Mouse (Mus musculus): ENCODE results near the gene Cphx2. TPM values are rescaled to one million over a fixed set of nuclear protein-coding genes. Genes with fewer than 3 reads are reported as not detected.
"Not testable (repeated sequence)": the region's sequence is repeated elsewhere in the genome, so short reads cannot be mapped to it uniquely, and the experiment has no call there.

Gene Cphx2
- total RNA-seq (2021): not detected
- long read RNA-seq, experiment 1: 0 reads
- long read RNA-seq, experiment 2: 0 reads

DNA sequence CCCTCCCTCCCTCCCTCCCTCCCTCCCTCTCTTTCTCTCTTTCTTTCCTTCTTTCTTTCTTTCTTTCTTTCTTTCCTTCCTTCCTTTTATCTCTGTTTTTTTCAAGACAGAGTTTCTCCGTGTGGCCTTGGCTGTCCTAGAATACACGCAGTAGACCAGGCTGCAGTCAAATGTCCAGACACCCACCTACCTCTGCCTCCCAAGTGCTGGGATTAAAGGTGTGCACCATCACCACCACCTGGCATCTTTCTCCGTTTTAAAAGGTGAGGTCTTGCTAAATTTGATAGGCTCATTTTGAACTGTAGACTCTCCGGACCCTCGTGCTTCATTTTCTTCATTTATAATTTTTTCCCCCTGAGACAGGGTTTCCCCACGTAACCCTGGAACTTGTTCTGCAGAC, at the start of gene Cphx2:
TSS of gene Cphx2 (plus strand) at position 301 of the 400 bp plus-strand sequence.
- not testable (repeated sequence) for DNase-seq (ENCODE audit: low spot score in 2 of 2)

DNA sequence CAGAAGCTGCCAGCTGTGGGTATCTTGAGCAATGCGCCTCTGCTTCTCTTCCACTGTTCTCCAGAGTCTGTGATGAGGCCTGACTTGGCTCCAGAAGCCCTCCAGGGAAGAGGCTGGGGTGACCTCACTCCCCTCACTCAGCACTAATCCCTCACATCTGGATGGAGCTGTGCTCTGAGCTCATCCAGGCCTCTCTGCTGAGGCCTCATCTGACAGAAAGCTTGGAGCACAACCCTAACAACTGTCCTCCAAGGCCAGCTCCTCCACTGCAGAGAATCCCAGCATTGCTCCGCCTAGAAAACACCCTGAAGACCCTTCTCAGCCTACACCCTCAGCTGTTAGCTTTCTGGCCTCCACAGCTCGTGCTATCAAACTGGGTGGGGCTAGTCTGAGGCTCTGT, 47.0 kb upstream of the Cphx2 start:
- DNase-seq (ENCODE audit: low spot score in 2 of 2): not testable (repeated sequence)

DNA sequence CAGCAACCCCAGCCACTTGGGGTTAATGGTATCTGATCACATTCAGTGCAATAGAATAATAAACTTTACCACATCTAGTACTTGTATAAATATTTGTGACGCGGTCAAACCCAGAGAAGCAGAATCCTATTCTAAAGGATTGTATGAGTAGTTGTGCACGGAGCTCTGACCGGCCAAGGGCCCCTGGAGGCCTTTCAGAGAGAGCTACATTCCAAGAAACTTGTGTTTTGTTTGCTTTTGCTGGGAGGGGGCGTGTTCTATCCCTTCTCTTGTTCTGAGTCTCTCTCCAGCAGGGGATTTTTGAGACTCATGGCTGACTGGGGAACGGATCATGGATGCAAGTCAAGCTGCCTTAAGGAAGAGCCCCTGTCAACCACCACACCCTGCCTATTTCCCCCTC, 45.9 kb upstream of the Cphx2 start:
- not testable (repeated sequence) for DNase-seq (ENCODE audit: low spot score in 2 of 2)

DNA sequence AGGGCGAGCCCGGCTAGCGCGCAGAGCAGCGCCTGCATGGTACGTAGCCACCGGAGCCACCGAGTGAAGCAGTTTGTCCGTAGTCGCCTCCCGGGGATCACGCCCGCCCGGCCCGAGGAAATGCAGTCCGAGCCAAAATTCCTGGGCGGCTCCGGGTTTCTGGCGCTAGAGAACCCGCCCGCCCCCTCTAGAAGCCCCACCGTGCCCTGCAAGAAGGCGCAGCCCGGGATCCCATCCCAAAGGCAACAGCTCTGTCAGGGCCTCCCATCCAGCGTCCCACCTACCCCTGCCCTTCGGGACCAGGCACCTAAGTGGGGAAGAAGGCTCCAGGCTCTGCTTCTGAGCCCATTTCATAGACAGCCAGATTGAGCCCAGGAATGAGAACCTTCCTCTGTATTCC, 38.7 kb upstream of the Cphx2 start, which contains the start of gene Gm9780:
TSS of gene Gm9780 (minus strand) at position 101 of the 400 bp plus-strand sequence.
- DNase-seq (ENCODE audit: low spot score in 2 of 2): not testable (repeated sequence)

DNA sequence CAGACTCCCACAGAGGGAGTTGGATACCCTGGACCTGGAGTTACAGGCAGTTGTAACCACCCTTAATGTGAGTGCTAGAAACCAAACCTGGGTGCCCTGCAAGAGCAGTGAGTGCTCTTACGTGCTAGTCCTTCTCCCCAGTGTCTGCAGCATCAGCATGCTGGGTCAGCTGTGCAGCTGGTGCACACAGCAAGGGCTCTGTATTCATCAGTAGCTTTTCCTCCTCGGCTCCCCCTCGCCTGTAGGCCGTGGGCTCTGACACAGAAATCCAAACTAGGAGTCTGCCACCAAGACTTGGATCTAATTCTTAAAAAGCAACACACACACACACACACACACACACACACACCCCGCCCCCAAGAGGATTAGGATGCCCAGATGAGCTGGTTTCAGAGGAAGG, 36.3 kb upstream of the Cphx2 start:
- not testable (repeated sequence) for DNase-seq (ENCODE audit: low spot score in 2 of 2)

DNA sequence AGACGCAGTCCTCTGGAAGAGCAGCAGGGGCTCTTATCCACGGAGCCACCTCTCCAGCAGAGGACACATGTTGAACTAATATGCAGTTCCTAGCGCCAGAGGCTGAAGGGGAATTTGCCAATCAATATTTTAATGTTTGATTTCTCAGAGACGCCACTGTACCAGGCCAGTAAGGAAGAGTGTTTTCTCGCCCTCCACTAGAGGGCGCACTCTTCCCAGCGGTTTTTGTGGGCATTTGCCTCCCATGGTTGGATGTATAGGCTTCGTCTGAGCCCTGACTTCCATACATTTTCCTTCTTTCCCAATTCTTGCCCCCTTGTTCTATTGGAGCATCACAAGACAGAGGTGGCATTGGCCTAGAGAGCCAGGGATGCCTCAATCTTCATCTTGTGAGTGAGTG, 34.3 kb upstream of the Cphx2 start:
- not testable (repeated sequence) for DNase-seq (ENCODE audit: low spot score in 2 of 2)

DNA sequence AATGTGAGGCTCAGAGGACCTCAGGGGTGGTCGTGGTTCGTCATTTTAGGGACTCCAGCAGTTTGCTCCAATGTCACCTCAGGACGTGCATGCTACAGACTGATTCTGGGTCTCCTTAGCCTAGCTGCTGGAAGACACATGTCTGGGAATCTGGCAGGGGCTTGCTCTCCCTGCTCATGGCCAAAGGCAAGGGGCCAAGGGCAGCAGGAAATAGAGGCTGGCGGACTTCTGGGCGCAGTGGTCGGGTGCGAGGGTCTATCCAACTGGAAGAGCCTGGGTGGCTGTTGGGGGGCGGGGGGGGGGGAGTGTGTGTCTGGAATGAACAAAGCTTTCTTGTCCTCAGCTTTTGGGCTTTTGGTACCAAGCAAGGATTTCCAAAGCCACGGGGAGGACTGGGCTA, 32.5 kb upstream of the Cphx2 start:
- not testable (repeated sequence) for DNase-seq (ENCODE audit: low spot score in 2 of 2)

DNA sequence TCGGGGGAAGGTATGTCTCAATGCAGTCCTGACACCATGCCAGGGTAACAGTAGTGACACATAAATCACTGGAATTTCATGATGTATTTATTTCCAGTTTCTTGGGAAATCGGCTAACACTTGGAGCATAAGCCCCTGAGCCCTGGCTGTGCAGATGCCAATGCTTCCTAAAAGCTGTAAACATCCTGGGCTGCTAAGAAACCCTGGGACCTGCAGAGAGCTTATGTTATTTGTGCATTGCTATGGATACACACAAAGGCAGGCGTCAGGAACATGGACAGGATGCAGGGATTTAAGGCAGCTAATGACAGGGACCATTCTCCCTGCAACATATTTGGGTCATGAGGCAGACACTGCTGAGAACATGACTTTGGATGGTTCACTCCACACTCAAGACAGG, 23.1 kb upstream of the Cphx2 start:
- not testable (repeated sequence) for DNase-seq (ENCODE audit: low spot score in 2 of 2)

DNA sequence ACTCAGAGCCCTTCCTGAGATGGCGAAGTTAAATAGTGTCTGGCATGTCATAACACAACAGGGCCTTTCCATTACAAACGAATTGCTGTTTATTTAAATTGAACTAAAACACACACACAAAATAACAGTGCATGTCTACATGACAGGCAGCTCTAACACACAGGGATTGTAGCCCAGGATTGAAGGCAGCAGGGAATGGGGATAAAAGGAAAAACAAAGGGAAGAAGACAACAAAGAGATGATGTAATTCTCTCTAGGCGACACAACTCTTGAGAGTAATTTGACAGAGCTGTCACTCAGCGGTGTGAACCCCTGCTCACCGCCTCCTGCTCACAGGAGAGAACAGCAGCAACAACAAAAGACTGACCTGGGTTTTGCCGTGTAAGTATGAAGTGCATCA, 22.0 kb upstream of the Cphx2 start:
- not testable (repeated sequence) for DNase-seq (ENCODE audit: low spot score in 2 of 2)

DNA sequence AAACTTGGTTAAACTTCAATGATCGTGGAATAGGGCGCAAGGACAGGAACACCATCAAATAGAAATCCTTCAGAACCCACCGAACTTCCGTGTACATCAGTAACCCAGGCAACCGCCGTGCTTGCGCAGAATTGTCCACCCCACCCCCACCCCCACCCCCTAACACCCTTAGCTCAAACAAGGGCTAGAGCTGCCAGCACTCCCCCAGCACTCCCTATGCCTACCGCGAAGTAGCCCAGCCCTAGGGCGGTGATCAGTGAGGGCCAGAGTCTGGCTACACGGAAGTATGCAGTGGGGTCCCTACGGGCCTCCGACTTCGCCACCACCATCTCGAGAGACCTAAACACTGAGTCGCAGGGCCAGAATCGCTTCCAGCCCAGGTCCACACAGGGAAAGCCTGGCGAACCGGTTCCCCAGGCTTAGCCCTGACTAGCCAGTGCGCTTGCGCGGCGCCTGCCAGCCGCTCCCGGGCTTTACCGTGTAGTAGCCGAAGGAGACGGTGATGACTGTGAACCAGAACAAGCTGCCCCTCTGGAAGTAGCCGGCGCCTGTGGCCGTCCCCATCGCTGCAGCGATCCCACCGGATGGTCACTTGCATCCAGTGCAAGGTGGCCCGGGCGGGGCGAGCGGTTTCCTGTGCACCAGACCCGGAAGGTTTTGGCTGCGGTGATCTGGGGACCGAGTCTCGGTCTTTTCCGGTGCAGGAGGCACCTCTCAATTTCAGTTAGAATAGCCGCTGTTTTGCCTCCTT, 14.6 kb upstream of the Cphx2 start:
- not testable (repeated sequence) for DNase-seq (ENCODE audit: low spot score in 2 of 2)

DNA sequence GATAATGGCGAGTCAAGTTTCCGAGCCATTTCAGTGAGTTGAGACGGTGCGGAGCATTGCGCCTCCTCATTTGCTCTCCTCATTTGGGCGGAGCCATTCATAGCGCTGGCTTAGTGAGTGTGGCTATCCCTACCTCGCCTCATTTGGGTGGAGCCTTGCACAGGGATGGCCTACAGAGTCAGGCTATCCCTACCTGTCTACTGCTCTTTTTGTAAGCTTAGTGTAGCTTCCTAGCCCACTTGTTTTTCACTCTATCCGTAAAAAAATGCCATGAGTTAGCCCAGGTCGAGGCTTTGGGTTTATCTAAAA, 14.0 kb upstream of the Cphx2 start, which contains the start of gene Tmem254c:
TSS of gene Tmem254c (minus strand) at position 31 of the 309 bp plus-strand sequence.
- not testable (repeated sequence) for DNase-seq (ENCODE audit: low spot score in 2 of 2)

DNA sequence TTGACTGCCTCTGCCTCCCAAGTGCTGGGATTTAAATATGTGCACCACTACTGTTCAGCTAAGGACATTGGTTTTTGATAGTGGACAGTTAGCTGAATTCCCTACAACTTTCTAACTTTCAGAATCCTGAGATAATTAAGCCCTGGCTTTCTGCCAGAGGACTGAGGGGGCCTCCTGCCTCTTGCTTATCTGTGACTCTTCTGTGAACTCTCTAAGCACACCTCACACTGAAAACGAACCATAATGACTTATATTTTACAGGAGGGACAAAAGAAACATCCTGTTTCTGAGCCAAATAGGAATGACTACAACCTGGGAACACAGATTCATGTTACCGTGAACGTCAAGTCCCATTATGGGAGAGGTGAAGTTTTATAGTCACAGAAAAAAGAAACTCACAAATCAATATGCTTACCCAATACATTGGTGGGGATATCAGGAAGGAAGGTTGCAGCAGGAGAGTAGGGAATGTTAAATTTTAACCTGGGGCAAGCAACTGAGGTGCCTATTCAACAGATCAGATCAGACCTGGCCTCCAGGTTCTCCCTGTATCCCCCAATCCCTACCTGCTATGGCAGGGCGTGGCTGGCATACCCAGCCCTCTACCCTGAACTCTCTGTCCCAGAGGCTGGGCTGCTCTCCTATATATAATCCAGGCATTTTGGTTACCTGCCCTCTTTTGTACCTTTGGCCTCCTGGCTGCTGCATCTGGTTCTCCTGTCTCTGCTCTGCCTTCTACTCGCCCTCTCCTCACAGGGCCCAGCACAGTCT, 4.5 kb upstream of the Cphx2 start:
- DNase-seq (ENCODE audit: low spot score in 2 of 2): not testable (repeated sequence)

DNA sequence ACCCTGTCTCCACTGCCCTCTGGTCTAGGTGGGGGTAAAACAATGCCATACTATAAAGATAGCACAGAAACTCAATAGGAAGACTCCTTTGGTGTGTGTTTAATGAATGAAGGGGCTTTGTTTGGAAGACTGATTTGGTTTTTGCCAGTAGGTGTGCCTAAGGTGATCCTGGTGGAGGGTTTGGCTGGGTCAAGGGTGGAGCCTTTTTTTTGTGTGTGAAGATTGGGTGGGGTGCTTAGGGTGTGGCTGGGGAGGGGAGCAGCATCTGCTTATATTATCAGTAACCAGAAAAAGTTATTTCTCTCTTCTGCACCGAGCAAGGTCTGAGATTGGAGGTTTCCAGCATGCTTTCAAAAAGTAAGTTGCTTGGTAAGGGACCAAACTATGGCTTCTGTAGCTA, 681 bp downstream of the Cphx2 start, which contains the start of gene Cphx3:
TSS of gene Cphx3 (plus strand) at position 301 of the 400 bp plus-strand sequence.
- DNase-seq (ENCODE audit: low spot score in 2 of 2): not testable (repeated sequence)

DNA sequence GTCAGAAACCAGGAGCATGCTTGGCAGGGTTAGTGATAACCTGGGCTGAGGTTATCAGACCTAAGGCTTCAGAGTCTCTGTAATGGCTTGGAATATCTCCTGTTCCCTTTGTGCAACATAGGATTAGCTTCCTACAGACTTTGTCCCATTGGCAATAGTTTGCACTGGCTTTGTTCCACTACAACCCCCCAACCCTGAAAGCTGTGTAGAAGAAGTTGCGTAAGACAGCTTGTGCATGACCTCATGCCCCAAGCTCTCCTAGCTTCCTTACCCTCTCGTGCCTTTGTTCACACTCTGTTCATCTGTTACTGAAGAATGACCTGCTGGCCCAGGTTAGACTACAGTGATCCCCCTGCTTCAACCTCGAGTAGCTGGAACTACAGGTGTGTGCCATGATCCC, 16.3 kb downstream of the Cphx2 start:
- not testable (repeated sequence) for DNase-seq (ENCODE audit: low spot score in 2 of 2)

DNA sequence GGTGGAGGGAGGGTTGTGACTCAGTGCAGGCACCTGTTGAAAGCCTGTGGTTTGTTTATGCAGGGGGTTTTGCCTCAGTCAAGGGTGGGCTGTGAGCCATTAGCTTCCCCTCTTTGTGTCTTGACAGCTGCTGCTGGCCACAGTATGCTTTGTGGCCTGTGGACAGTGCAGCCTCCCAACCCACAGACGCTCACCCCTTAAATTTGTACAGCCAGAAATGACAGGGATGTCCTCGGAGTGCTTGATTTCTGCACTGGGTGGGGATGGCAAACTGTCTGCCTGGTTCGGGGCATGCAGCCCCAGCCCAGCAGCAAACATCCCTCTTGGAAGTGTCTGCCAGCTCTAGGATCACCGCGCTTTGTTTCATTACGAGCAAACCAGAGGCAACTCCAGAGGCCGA, 36.8 kb downstream of the Cphx2 start, which contains the start of gene Duxbl2:
TSS of gene Duxbl2 (plus strand) at position 200 of the 400 bp plus-strand sequence.
- DNase-seq (ENCODE audit: low spot score in 2 of 2): not testable (repeated sequence)

DNA sequence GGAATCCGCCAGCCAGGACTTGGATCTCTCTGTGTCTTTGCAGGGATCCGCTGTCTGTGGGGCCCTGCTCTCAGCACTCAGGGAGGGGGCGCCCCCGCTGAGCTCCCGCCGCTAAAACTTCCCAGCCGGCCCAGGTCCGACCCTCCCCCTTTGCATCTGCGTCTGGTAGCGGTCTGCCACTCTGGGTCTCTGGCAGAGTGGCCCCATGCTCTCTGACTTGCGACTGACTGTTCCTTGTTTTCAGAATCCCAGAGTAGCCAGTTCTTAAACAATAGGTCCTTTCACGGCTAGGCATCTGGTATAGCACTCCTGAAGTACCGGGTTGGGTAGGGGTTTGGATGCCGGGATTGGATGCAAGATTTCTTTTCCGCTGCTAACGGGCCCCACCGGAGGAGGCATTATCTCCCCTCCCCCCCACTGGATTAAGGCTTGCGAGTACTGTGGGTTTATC, 37.3 kb downstream of the Cphx2 start:
- not testable (repeated sequence) for DNase-seq (ENCODE audit: low spot score in 2 of 2)

DNA sequence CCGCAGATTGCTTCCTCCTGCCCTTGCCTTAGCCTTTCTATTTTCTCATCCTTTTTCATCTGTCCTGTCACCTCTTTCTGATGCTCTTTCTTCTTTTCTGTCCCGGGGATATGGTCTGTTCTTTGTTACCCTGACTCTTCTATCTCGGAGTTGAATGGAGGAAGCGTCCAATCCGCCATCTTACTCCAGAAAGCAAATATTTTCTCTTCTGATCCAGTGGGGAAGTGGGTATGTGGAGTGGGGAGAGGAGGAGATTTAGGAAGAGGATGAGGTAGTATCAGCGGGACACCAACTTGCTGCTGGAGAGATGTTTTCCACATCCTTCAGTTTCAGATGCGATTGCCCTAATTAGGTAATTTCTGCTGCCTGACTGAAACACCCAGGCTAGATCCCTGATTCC, 37.8 kb downstream of the Cphx2 start:
- not testable (repeated sequence) for DNase-seq (ENCODE audit: low spot score in 2 of 2)

Other genes starting within 250 kb of the Cphx2 start
- 10 to 100 TPM; 45.7 to 45.8 TPM for gene Anxa11, start 239.4 kb upstream of the Cphx2 start, total RNA-seq (2021)
- not detected for gene Plac9a, start 178.4 kb upstream of the Cphx2 start, total RNA-seq (2021)
- gene Tmem254a, start 153.8 kb upstream of the Cphx2 start, total RNA-seq (2021): 10 to 100 TPM in 1 of 2 experiments, 1 to 10 TPM in 1; 7.7 to 10.5 TPM
- not detected for gene Cphx1, start 143.2 kb upstream of the Cphx2 start, total RNA-seq (2021)
- under 1 TPM; 0.28 to 0.61 TPM for gene Duxbl1, start 102.9 kb upstream of the Cphx2 start, total RNA-seq (2021)
- 1 to 10 TPM; 3.4 to 8.0 TPM for gene Gm9780, start 38.8 kb upstream of the Cphx2 start, total RNA-seq (2021)
- 10 to 100 TPM; 12.1 to 14.3 TPM for gene Tmem254c, start 14.2 kb upstream of the Cphx2 start, total RNA-seq (2021)
- gene Cphx3, start 781 bp downstream of the Cphx2 start, total RNA-seq (2021): not detected
- gene Duxbl2, start 36.8 kb downstream of the Cphx2 start, total RNA-seq (2021): under 1 TPM in 1 of 2 experiments, not detected in 1; 0.26 TPM
- 1 to 10 TPM; 6.5 to 7.9 TPM for gene Plac9b, start 101.0 kb downstream of the Cphx2 start, total RNA-seq (2021)
- gene Tmem254b, start 125.5 kb downstream of the Cphx2 start, total RNA-seq (2021): 10 to 100 TPM; 15.9 to 20.1 TPM
- under 1 TPM in 1 of 2 experiments, not detected in 1; 0.26 TPM for gene Duxbl3, start 176.4 kb downstream of the Cphx2 start, total RNA-seq (2021)